Mouse (Mus musculus) thymus, postnatal 4 days (tissue): ENCODE data around the gene Olfr746.

Experiments used
- DNase-seq: peaks from one replicate; pipeline ENCODE4 v3.0.0; 2021

Olfr746 gene

GRCm38 (mm10) chr14:50646783-50647182 is at the start of gene Olfr746:
Olfr746 (plus strand) TSS chr14:50647083.
- no peak for DNase-seq

DNA sequence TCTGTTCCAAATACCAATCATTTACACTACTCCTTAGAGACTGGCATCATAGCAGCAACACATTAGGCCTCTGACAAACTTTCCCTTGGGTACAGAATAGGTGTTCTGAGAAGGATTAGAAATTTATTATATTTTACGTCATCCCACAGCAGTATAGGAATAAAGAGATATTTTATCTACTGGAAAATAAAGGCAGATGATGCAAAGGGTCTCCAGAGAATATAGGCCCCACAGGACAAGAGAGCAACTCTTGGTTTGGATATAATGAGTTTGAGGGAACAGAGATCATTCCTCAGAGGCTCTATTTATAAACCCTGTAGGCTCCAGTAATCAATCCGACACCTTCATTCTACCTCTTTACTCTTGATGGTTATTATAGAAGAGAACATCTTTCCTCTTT is 32.3 kb upstream of the Olfr746 start, which contains the start of gene Olfr744:
TSS of gene Olfr744 (plus strand) at position 301 of the 400 bp plus-strand sequence.
- no peak for DNase-seq

- DNase-seq, result no peak
Observed at GRCm38 (mm10) chr14:50639088-50639487, 7.8 kb upstream of the Olfr746 start, which contains the start of gene Olfr745. Olfr745 (plus strand) TSS chr14:50639388.

DNA sequence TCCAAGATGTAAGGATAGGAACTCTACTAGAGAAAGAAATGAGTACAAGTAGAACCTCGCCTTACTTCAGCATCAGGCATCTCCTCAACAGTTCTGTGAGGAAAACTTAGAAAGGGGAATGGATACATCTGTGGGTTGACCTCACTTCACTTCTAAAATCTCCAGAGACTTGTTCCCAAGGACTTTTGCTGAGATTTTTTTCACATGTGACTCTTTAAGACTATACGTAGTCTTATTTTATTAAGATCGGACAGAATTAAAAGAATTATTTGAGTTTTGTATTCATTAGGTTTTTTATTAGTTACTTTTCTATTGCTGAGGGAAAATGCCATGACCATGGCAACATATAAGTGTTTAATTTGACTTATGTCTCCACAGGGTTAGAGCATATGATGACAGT is 46.2 kb downstream of the Olfr746 start, which contains the start of gene Olfr747:
TSS of gene Olfr747 (minus strand) at position 101 of the 400 bp plus-strand sequence.
- no peak for DNase-seq
